Mouse (Mus musculus) liver, adult 2 months (tissue): ENCODE data around the gene Hbq1b. TPM values are rescaled to one million over a fixed set of nuclear protein-coding genes. Genes with fewer than 3 reads are reported as not detected.

Experiments used
- DNase-seq: peaks from one replicate; pipeline ENCODE4 v3.0.0-alpha.2; 2011; ENCODE audit warnings: low read depth, low spot score; ENCODE audit errors: extremely low read depth
- H3K27ac ChIP-seq: fragments of 200-500 bp; replicated peaks from 2 replicates; pipeline ENCODE4 v1.5.1; 2012; ENCODE audit warnings: low read depth, mild to moderate bottlenecking, control low read depth, inconsistent platforms, low read length; ENCODE audit not compliant: insufficient read depth
- H3K27me3 ChIP-seq: fragments of 200-500 bp; 2 replicates; pipeline ENCODE4 v1.6.1; 2012; ENCODE audit warnings: mild to moderate bottlenecking, moderate library complexity, low read length, inconsistent platforms; ENCODE audit not compliant: control insufficient read depth, insufficient read depth
- H3K36me3 ChIP-seq: fragments of 200-500 bp; 2 replicates; pipeline ENCODE4 v1.6.1; 2012; ENCODE audit warnings: low read length, inconsistent platforms; ENCODE audit not compliant: control insufficient read depth, insufficient read depth
- H3K4me1 ChIP-seq: fragments of 200-500 bp; 2 replicates; pipeline ENCODE4 v1.6.1; 2011; ENCODE audit warnings: low read length; ENCODE audit not compliant: control insufficient read depth, insufficient read depth
- H3K4me3 ChIP-seq: fragments of 200-500 bp; 2 replicates; pipeline ENCODE4 v1.5.1; 2011; ENCODE audit warnings: low read depth, mild to moderate bottlenecking, control low read depth, low read length, moderate library complexity; ENCODE audit not compliant: insufficient read depth
- H3K79me2 ChIP-seq: fragments of 200-500 bp; 2 replicates; pipeline ENCODE4 v1.6.1; 2012; ENCODE audit warnings: inconsistent platforms, mild to moderate bottlenecking, low read length, moderate library complexity; ENCODE audit not compliant: control insufficient read depth, insufficient read depth
- H3K9ac ChIP-seq: fragments of 200-500 bp; 2 replicates; pipeline ENCODE4 v1.6.1; 2012; ENCODE audit warnings: low read depth, mild to moderate bottlenecking, control low read depth, inconsistent platforms, low read length
- CTCF ChIP-seq: fragments of 200-500 bp; IDR thresholded peaks from 2 replicates; pipeline ENCODE4 v1.5.1; 2011; ENCODE audit warnings: low read depth, low read length, control low read depth
- POLR2A ChIP-seq: fragments of 200-500 bp; IDR thresholded peaks from 2 replicates; pipeline ENCODE4 v1.6.1; 2011; ENCODE audit warnings: low read length, control low read depth; ENCODE audit not compliant: insufficient read depth; ENCODE audit errors: extremely low read depth
- WGBS: fragments of 180-500 bp; shearing (Covaris S2); methylation state at CpG from one replicate; pipeline ENCODE4 v1.1.7; 2018; 5-methylcytosine and 5-hydroxymethylcytosine counted together
- polyA plus RNA-seq: library from polyadenylated mRNA; depleted of rRNA; stranded (reverse); fragments of >200 nt; gene quantifications from 2 replicates; pipeline ENCODE4 v1.2.3, GENCODE M21; 2012; rRNA removed
- total RNA-seq: library from RNA; depleted of rRNA; stranded (reverse); fragments of >200 nt; gene quantifications from 2 replicates; pipeline ENCODE4 v1.2.3, GENCODE M21; 2014; rRNA removed

Gene Hbq1b
- total and polyA plus RNA-seq, 2 experiments = not detected

DNA sequence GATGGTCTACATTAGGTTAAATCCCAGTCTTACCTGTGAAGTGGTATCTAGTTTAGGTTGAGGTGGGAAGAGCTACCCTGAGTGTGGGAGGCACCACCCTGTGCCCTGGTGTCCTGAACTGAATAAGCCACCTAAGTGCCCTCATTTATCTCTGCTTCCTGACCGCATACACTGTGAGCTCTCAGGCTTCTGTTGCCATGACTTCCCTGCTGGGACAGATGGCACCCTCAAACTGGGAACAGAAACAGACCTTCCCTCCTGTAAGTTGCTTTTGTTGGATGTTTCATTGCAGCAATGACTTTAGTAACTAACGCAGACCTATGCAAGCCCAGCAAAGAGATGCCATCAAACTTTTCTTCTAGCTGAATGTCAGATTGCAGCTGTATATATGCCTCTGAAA is 46.5 kb downstream of the Hbq1b start:
- Histone ChIP-seq H3K27ac (no peak overlapping the region), H3K4me3 (no peak overlapping the region), H3K9ac (no peak overlapping the region), H3K4me1 (no peaks in the 10 kb centered on the region), H3K79me2 (no peaks in the 10 kb centered on the region), H3K36me3 (no peaks in the 10 kb centered on the region), H3K27me3 (no peaks in the 10 kb centered on the region)
- no peak for DNase-seq
- TF ChIP-seq POLR2A = no peak
- no peak for TF ChIP-seq CTCF
- 88% methylated on average over 2 of the region's 2 CpGs for WGBS

DNA sequence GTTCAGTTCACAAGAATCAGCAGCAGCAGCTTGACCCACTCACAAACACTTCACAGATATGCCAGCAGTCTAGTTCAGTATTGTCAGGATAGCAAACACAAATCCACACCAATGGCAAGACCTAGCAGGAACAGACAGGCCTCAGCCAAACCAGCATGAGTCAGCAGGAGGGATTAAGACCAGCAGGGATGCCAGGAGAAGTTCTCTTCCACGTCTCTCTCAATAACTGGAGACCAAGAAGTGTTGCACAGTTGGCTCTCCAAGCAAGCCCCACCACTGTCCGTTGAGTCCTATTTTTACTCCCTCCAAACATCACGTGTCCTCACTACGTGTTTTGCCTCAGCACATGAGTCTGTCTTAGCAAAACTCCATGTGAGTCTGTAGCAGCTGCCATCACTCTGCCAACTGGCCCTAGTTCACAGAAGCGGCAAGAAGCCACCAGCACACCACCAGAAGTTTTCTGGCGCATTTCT is 49.7 kb downstream of the Hbq1b start:
- DNase-seq = no peak
- 94% methylated on average over 6 of the region's 6 CpGs for WGBS

More for the DNA sequence above, 49.7 kb downstream of the Hbq1b start:
- H3K4me3 ChIP-seq = no peak overlapping the region
- peaks cover 8% of the 10 kb centered on the region; the same call in 1 of the 2 replicates for H3K4me1 ChIP-seq
- H3K27ac ChIP-seq = no peak overlapping the region
- no peak for TF ChIP-seq POLR2A
- no peak for TF ChIP-seq CTCF
- H3K79me2 ChIP-seq = no peaks in the 10 kb centered on the region
- no peaks in the 10 kb centered on the region for H3K36me3 ChIP-seq
- H3K27me3 ChIP-seq = no peaks in the 10 kb centered on the region
- H3K9ac ChIP-seq = no peak overlapping the region

Other genes starting within 250 kb of the Hbq1b start
- 0.20 TPM in 1 of 2 replicates, not detected in the other for gene Il9r, start 86.7 kb upstream of the Hbq1b start, total RNA-seq
- 0.06 and 0.07 TPM in 2 replicates for gene Il9r, start 86.7 kb upstream of the Hbq1b start, polyA plus RNA-seq
- 10.9 and 11.7 TPM in 2 replicates for gene Snrnp25, start 81.5 kb upstream of the Hbq1b start, total RNA-seq
- gene Snrnp25, start 81.5 kb upstream of the Hbq1b start, polyA plus RNA-seq = 6.0 and 7.6 TPM in 2 replicates
- 3.1 and 3.8 TPM in 2 replicates for gene Rhbdf1, start 64.7 kb upstream of the Hbq1b start, total RNA-seq
- gene Rhbdf1, start 64.7 kb upstream of the Hbq1b start, polyA plus RNA-seq = 11.1 and 18.0 TPM in 2 replicates
- gene Mpg, start 60.5 kb upstream of the Hbq1b start, total RNA-seq = 9.0 and 10.3 TPM in 2 replicates
- gene Mpg, start 60.5 kb upstream of the Hbq1b start, polyA plus RNA-seq = 7.1 and 9.1 TPM in 2 replicates
- 12.7 and 13.4 TPM in 2 replicates for gene Nprl3, start 19.3 kb upstream of the Hbq1b start, total RNA-seq
- gene Nprl3, start 19.3 kb upstream of the Hbq1b start, polyA plus RNA-seq = 46.7 and 65.4 TPM in 2 replicates
- not detected in 2 replicates for gene Hba-x, start 10.6 kb upstream of the Hbq1b start, total RNA-seq
- not detected in 2 replicates for gene Hba-x, start 10.6 kb upstream of the Hbq1b start, polyA plus RNA-seq
- gene Hba-a1, start 3.5 kb upstream of the Hbq1b start, total RNA-seq = 146 and 208 TPM in 2 replicates
- gene Hba-a1, start 3.5 kb upstream of the Hbq1b start, polyA plus RNA-seq = 354 and 696 TPM in 2 replicates
- gene Hba-a2, start 9.5 kb downstream of the Hbq1b start, total RNA-seq = 243 and 388 TPM in 2 replicates
- gene Hba-a2, start 9.5 kb downstream of the Hbq1b start, polyA plus RNA-seq = 604 and 869 TPM in 2 replicates
- gene Hbq1a, start 13.1 kb downstream of the Hbq1b start, total RNA-seq = 0.46 and 0.60 TPM in 2 replicates
- not detected in 2 replicates for gene Hbq1a, start 13.1 kb downstream of the Hbq1b start, polyA plus RNA-seq
- gene Sh3pxd2b, start 60.9 kb downstream of the Hbq1b start, total RNA-seq = 0.18 and 0.47 TPM in 2 replicates
- 0.23 and 0.24 TPM in 2 replicates for gene Sh3pxd2b, start 60.9 kb downstream of the Hbq1b start, polyA plus RNA-seq
- gene Ubtd2, start 168.4 kb downstream of the Hbq1b start, total RNA-seq = 1.5 and 2.2 TPM in 2 replicates
- gene Ubtd2, start 168.4 kb downstream of the Hbq1b start, polyA plus RNA-seq = 1.8 TPM in 2 replicates
- 0.34 TPM in 1 of 2 replicates, not detected in the other for gene Efcab9, start 245.1 kb downstream of the Hbq1b start, total RNA-seq
- gene Efcab9, start 245.1 kb downstream of the Hbq1b start, polyA plus RNA-seq = not detected in 2 replicates
- gene Stk10, start 246.3 kb downstream of the Hbq1b start, total RNA-seq = 2.0 and 2.5 TPM in 2 replicates
- gene Stk10, start 246.3 kb downstream of the Hbq1b start, polyA plus RNA-seq = 2.0 and 2.4 TPM in 2 replicates